Mouse (Mus musculus) limb, embryonic 12.5 days (tissue): ENCODE results near the gene Ugt1a7c. TPM values are rescaled to one million over a fixed set of nuclear protein-coding genes. Genes with fewer than 3 reads are reported as not detected.

Experiments used
- ATAC-seq: fragments of 200-750 bp; cut with Nextera tagmentation; 2 replicates; pipeline ENCODE4 v1.8.0; 2017; ENCODE audit warnings: low read depth, moderate TSS enrichment; ENCODE audit not compliant: insufficient number of reproducible peaks, insufficient read depth, low FRiP score, low TSS enrichment
- H3K27ac ChIP-seq: fragments of 300-500 bp; sonication (generic); 2 replicates; pipeline ENCODE4 v1.5.1; 2016; ENCODE audit warnings: mild to moderate bottlenecking, moderate library complexity
- H3K27me3 ChIP-seq: fragments of 300-500 bp; sonication (generic); 2 replicates; pipeline ENCODE4 v1.6.1; 2016; ENCODE audit warnings: mild to moderate bottlenecking, moderate library complexity
- H3K36me3 ChIP-seq: fragments of 300-500 bp; sonication (generic); 2 replicates; pipeline ENCODE4 v1.6.1; 2016; ENCODE audit warnings: mild to moderate bottlenecking, moderate library complexity
- H3K4me1 ChIP-seq: fragments of 300-500 bp; sonication (generic); replicated peaks from 2 replicates; pipeline ENCODE4 v1.6.1; 2016
- H3K4me2 ChIP-seq: fragments of 300-500 bp; sonication (generic); 2 replicates; pipeline ENCODE4 v1.6.1; 2016; ENCODE audit warnings: mild to moderate bottlenecking, moderate library complexity
- H3K4me3 ChIP-seq: fragments of 300-500 bp; sonication (generic); replicated peaks from 2 replicates; pipeline ENCODE4 v1.5.1; 2016; ENCODE audit warnings: mild to moderate bottlenecking
- H3K9ac ChIP-seq: fragments of 300-500 bp; sonication (generic); replicated peaks from 2 replicates; pipeline ENCODE4 v1.6.1; 2016; ENCODE audit warnings: mild to moderate bottlenecking, moderate library complexity
- H3K9me3 ChIP-seq: fragments of 300-500 bp; sonication (generic); 2 replicates; pipeline ENCODE4 v1.6.1; 2016; ENCODE audit warnings: mild to moderate bottlenecking, moderate library complexity
- WGBS: fragments of 180-500 bp; shearing (Covaris S2); methylation state at CpG from one replicate; pipeline ENCODE4 v1.1.7; 2016; 5-methylcytosine and 5-hydroxymethylcytosine counted together
- polyA plus RNA-seq: library from polyadenylated mRNA; unstranded; fragments of >200 nt; fragmentation: Nextera tagmentation; extraction: Ambion mirVana; gene quantifications from 2 replicates; pipeline ENCODE4 v1.2.1, GENCODE M21; 2016

Ugt1a7c gene
- polyA plus RNA-seq, 1 experiment from 2014 or later = 0.54 TPM

DNA sequence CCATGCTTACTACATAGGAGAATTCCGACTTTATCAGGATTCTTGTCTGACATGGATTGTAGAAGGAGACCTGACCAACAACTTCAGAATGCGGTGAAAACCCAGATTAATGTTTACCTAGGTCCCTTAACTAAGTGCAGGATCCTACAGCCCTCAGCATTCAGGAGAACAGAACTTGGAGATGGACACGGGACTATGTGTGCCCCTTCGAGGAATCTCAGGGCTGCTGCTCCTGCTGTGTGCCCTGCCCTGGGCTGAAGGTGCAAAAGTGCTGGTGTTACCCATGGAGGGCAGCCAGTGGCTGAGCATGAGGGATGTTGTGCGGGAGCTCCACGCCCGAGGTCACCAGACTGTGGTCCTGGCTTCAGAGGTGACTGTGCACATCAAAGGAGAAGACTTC, 105.6 kb downstream of the Ugt1a7c start, which contains the start of gene Ugt1a2:
TSS of gene Ugt1a2 (plus strand) at position 146 of the 400 bp plus-strand sequence.
- peaks cover 16% of the 10 kb centered on the region for H3K9me3 ChIP-seq
- H3K27ac ChIP-seq = no peak within 1 kb of the TSS
- ATAC-seq = no peak
- no peak within 1 kb of the TSS for H3K9ac ChIP-seq
- H3K4me1 ChIP-seq = 0 out of 2 replicates have a peak, but pooled peaks cover 4% of the 10 kb centered on the region
- H3K36me3 ChIP-seq = no peaks in the 10 kb centered on the region
- WGBS = 85% methylated on average over 7 of the region's 7 CpGs
- H3K4me3 ChIP-seq = no peak within 1 kb of the TSS
- H3K27me3 ChIP-seq = no peaks in the 10 kb centered on the region
- no peak within 1 kb of the TSS for H3K4me2 ChIP-seq

- peak; percentile 99 for ATAC-seq
- Histone ChIP-seq H3K9me3 (peaks cover 16% of the 10 kb centered on the region), H3K27ac (peak within 1 kb of the TSS; percentile 24; the same call in 1 of the 2 replicates), H3K4me1 (0 out of 2 replicates have a peak, but pooled peaks cover 4% of the 10 kb centered on the region), H3K4me3 (peak within 1 kb of the TSS; percentile 45), H3K4me2 (peak within 1 kb of the TSS; percentile 66), H3K27me3 (no peaks in the 10 kb centered on the region), H3K9ac (peak within 1 kb of the TSS; percentile 68), H3K36me3 (no peaks in the 10 kb centered on the region)
- 6% methylated on average over 62 of the region's 62 CpGs for WGBS
Observed at GRCm38 (mm10) chr1:88205294-88205922, 110.5 kb downstream of the Ugt1a7c start, which contains the start of gene Dnajb3. Gene Dnajb3, minus strand, starts transcription at chr1:88205782.

DNA sequence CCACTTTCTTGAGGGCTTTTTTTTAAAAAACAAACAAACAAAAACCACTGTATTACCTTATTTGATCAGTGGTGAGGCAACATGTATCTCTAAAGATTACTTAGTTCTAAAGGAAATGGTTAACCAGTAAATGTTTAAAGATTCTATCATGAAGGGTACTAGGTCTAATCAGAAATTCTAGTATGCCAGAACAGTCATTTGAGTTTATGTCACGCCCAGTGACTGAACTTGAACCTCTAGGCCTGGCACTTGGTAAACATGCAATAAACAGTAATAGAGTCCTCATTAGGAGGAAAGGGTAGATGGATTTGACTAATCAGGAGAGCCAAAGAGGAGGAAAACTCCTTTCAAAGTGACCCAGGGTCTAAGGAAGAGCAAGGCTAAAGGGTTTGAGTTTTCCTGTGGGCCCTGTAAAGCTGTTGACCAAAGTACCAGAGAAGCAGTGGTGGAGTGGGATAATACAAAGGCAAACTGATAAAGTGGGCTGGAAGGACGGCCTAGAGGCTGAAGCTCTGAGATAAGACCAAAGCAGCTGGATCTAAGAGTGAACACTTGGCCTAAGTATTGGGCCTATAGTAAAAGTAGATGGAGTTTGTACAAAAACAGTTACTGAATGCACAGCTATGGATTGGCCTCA, 112.1 kb downstream of the Ugt1a7c start:
- Histone ChIP-seq H3K27me3 (no peaks in the 10 kb centered on the region), H3K36me3 (no peaks in the 10 kb centered on the region), H3K4me2 (no peak overlapping the region), H3K27ac (no peak overlapping the region), H3K9me3 (peaks cover 24% of the 10 kb centered on the region), H3K9ac (no peak overlapping the region), H3K4me3 (no peak overlapping the region), H3K4me1 (0 out of 2 replicates have a peak, but pooled peaks cover 4% of the 10 kb centered on the region)
- ATAC-seq = no peak
- 78% methylated on average over 2 of the region's 2 CpGs for whole genome bisulfite sequencing

DNA sequence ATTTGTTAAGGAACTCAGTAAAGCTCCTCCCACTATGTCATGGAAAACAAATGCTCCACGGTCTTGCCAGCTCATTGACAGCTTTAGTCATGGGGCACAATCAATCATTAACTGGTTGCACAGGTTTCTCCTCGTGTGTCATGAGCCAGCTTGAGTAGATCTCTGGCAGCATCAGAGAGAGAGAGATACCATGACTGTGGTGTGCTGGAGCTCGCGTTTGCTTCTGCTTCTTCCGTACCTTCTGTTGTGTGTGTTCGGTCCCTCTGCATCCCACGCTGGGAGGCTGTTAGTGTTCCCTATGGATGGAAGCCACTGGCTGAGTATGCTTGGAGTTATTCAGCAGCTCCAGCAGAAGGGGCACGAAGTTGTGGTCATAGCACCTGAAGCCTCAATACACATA, 117.0 kb downstream of the Ugt1a7c start, which contains the start of gene Ugt1a1:
TSS of gene Ugt1a1 (plus strand) at position 148 of the 400 bp plus-strand sequence.
- Histone ChIP-seq H3K36me3 (no peaks in the 10 kb centered on the region), H3K4me1 (no peaks in the 10 kb centered on the region), H3K27ac (no peak within 1 kb of the TSS), H3K4me3 (no peak within 1 kb of the TSS), H3K9me3 (peaks cover 52% of the 10 kb centered on the region), H3K27me3 (no peaks in the 10 kb centered on the region), H3K9ac (no peak within 1 kb of the TSS), H3K4me2 (no peak within 1 kb of the TSS)
- ATAC-seq = no peak
- WGBS = 67% methylated on average over 8 of the region's 8 CpGs

DNA sequence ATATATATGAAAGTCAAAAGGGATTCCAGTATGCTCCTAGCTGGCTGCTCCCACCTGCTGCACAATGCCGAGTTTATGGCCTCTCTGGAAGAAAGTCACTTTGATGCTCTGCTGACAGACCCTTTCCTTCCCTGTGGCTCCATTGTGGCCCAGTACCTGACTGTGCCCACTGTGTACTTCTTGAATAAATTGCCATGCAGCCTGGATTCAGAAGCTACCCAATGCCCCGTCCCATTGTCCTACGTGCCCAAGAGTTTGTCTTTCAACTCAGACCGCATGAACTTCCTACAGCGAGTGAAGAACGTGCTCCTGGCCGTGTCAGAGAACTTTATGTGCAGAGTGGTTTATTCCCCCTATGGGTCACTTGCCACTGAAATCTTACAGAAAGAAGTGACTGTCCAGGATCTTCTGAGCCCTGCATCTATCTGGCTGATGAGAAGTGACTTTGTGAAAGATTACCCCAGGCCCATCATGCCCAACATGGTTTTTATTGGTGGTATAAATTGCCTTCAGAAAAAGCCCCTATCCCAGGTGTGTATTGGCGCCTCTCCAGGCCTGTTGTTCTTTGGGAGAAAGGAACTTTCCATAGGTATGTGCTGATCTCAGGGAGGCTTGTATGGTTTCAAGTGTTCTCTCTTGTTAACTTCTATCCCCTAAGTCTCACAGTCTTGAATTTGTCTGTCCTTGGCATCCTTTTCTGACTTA, 117.6 kb downstream of the Ugt1a7c start:
- Histone ChIP-seq H3K9me3 (peaks cover 59% of the 10 kb centered on the region), H3K4me2 (no peak overlapping the region), H3K4me3 (no peak overlapping the region), H3K27ac (no peak overlapping the region), H3K36me3 (no peaks in the 10 kb centered on the region), H3K4me1 (no peaks in the 10 kb centered on the region), H3K9ac (no peak overlapping the region), H3K27me3 (no peaks in the 10 kb centered on the region)
- ATAC-seq = 0 out of 2 replicates have a peak, but pooled peaks have one; percentile 1
- 63% methylated on average over 8 of the region's 8 CpGs for WGBS

- 77% methylated on average over 1 of the region's 1 CpGs for WGBS
- Histone ChIP-seq H3K4me3 (no peak overlapping the region), H3K4me1 (no peaks in the 10 kb centered on the region), H3K9ac (no peak overlapping the region), H3K9me3 (peaks cover 62% of the 10 kb centered on the region), H3K27me3 (no peaks in the 10 kb centered on the region), H3K4me2 (no peak overlapping the region), H3K27ac (no peak overlapping the region), H3K36me3 (no peaks in the 10 kb centered on the region)
- ATAC-seq = no peak
Observed at GRCm38 (mm10) chr1:88213061-88213460, 118.2 kb downstream of the Ugt1a7c start.

GRCm38 (mm10) chr1:88213766-88214461, 119.1 kb downstream of the Ugt1a7c start:
- peaks cover 62% of the 10 kb centered on the region for H3K9me3 ChIP-seq
- WGBS = 81% methylated on average over 2 of the region's 2 CpGs
- H3K27me3 ChIP-seq = no peaks in the 10 kb centered on the region
- no peak overlapping the region for H3K4me2 ChIP-seq
- no peaks in the 10 kb centered on the region for H3K4me1 ChIP-seq
- H3K36me3 ChIP-seq = no peaks in the 10 kb centered on the region
- H3K27ac ChIP-seq = no peak overlapping the region
- no peak overlapping the region for H3K9ac ChIP-seq
- peak; percentile 32 for ATAC-seq
- no peak overlapping the region for H3K4me3 ChIP-seq

DNA sequence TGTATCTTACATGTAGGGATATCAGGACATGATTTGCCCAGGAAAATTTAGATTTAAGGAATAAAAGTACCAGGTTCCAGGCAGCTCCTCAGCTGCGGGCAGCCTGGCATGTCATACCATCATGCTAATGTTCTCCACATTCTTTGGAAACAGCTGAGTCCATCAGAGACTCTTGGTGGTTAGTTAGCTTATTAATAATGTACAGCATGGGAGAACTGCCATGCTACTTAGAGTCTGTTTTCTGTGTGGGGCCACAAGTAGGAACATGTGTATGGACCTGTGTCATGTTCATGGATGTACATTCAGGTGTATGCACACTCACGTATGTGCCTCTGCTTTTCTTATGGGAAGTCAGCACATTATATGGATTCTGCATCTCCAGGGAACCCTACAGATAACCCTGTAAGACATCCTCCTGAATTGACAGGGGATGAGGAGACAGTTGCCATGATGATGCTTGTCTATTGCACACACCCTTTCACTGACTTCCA, 119.6 kb downstream of the Ugt1a7c start:
- peaks cover 62% of the 10 kb centered on the region for H3K9me3 ChIP-seq
- no peak for ATAC-seq
- H3K4me1 ChIP-seq = no peaks in the 10 kb centered on the region
- no peaks in the 10 kb centered on the region for H3K36me3 ChIP-seq
- H3K9ac ChIP-seq = no peak overlapping the region
- H3K27ac ChIP-seq = no peak overlapping the region
- H3K4me2 ChIP-seq = no peak overlapping the region
- H3K4me3 ChIP-seq = no peak overlapping the region
- WGBS = 83% methylated on average over 2 of the region's 2 CpGs
- H3K27me3 ChIP-seq = no peaks in the 10 kb centered on the region

DNA sequence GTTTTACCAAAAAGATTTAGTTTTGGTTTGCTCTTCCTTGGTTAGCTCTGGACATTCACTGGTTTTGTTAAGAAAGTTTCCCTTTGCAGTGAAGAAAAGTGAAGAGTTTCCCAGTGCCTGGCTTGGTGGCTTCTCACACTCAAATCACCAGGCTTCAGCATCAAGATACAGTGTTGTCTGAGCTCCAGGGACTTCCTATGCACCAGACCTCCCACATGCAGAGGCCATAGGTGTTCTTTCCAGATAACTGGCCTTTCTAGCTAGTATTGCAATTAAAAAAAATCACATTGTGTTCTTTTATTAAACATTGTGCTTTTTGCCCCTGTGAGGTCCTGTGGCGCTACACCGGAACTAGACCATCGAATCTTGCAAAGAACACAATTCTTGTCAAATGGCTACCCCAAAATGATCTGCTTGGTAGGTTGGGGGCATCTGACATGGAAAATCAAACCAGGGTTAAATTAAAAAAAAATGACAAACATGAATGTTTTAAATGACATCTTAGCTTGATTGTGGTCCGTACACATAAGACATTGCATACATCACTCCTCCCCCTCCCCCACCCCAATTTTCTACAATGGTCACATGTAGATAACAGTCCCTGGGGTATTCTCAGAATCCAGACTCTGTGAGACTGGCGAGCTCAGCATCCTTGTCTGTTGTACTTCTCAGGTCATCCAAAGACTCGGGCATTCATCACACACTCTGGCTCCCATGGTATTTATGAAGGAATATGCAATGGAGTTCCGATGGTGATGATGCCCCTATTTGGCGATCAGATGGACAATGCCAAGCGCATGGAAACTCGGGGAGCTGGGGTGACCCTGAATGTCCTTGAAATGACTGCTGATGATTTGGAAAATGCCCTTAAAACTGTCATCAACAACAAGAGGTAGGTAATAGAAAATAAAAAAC, 120.9 kb downstream of the Ugt1a7c start:
- no peaks in the 10 kb centered on the region for H3K4me1 ChIP-seq
- no peak for ATAC-seq
- no peak overlapping the region for H3K9ac ChIP-seq
- no peaks in the 10 kb centered on the region for H3K36me3 ChIP-seq
- no peaks in the 10 kb centered on the region for H3K27me3 ChIP-seq
- H3K4me2 ChIP-seq = no peak overlapping the region
- H3K27ac ChIP-seq = no peak overlapping the region
- peaks cover 62% of the 10 kb centered on the region for H3K9me3 ChIP-seq
- H3K4me3 ChIP-seq = no peak overlapping the region
- 73% methylated on average over 10 of the region's 10 CpGs for WGBS

- Histone ChIP-seq H3K27me3 (no peaks in the 10 kb centered on the region), H3K27ac (no peak overlapping the region), H3K9me3 (peaks cover 58% of the 10 kb centered on the region), H3K36me3 (no peaks in the 10 kb centered on the region), H3K4me3 (no peak overlapping the region), H3K4me1 (no peaks in the 10 kb centered on the region), H3K4me2 (no peak overlapping the region), H3K9ac (no peak overlapping the region)
- no peak for ATAC-seq
- 56% methylated on average over 2 of the region's 2 CpGs for WGBS
Observed at GRCm38 (mm10) chr1:88216551-88216950, 121.7 kb downstream of the Ugt1a7c start.
